Mouse (Mus musculus) liver, postnatal 0 days (tissue): ENCODE measurements at regions not wholly inside any gene's neighbourhood (a gene's known extent, or its start where the extent isn't known, plus 50 kb on each side); places are given as distances from the start of the nearest gene placed in this dataset.
A peak's percentile ranks its signal among the peaks of the same experiment; 100 is the strongest.

ENCODE experiments used
- ATAC-seq: fragments of 200-750 bp; cut with Nextera tagmentation; 2 replicates; pipeline ENCODE4 v1.8.0; 2017; ENCODE audit warnings: mild to moderate bottlenecking, moderate library complexity
- DNase-seq: peaks from one replicate; pipeline ENCODE4 v3.0.0-alpha.2; 2016
- H3K27ac ChIP-seq: fragments of 300-500 bp; sonication (generic); 2 replicates; pipeline ENCODE4 v1.5.1; 2014; ENCODE audit warnings: antibody characterized with exemption, moderate library complexity, mild to moderate bottlenecking, low read depth
- H3K27me3 ChIP-seq: fragments of 300-500 bp; sonication (generic); 2 replicates; pipeline ENCODE4 v1.6.1; 2014; ENCODE audit warnings: low read length, control low read depth, mixed read lengths; ENCODE audit not compliant: insufficient read depth
- H3K36me3 ChIP-seq: fragments of 300-500 bp; sonication (generic); replicated peaks from 2 replicates; pipeline ENCODE4 v1.6.1; 2014; ENCODE audit warnings: mild to moderate bottlenecking, control low read depth, low read length, moderate library complexity, mixed read lengths; ENCODE audit not compliant: insufficient read depth
- H3K4me1 ChIP-seq: fragments of 300-500 bp; sonication (generic); 2 replicates; pipeline ENCODE4 v1.6.1; 2014; ENCODE audit warnings: antibody characterized with exemption, mild to moderate bottlenecking, control low read depth; ENCODE audit not compliant: insufficient read depth
- H3K4me2 ChIP-seq: fragments of 300-500 bp; sonication (generic); 2 replicates; pipeline ENCODE4 v1.6.1; 2014; ENCODE audit warnings: low read depth, mild to moderate bottlenecking, low read length, moderate library complexity, mixed read lengths
- H3K4me3 ChIP-seq: fragments of 300-500 bp; sonication (generic); 2 replicates; pipeline ENCODE4 v1.5.1; 2014; ENCODE audit warnings: low read depth, low read length
- H3K9ac ChIP-seq: fragments of 300-500 bp; sonication (generic); replicated peaks from 2 replicates; pipeline ENCODE4 v1.6.1; 2014; ENCODE audit warnings: mild to moderate bottlenecking, moderate library complexity
- H3K9me3 ChIP-seq: fragments of 300-500 bp; sonication (generic); 2 replicates; pipeline ENCODE4 v1.6.1; 2016; ENCODE audit warnings: mild to moderate bottlenecking, control low read depth, low read length, mixed read lengths
- CTCF ChIP-seq: sonication (generic); IDR thresholded peaks from 2 replicates; pipeline ENCODE4 v1.5.1; 2016; ENCODE audit warnings: antibody characterized with exemption, low read depth
- EP300 ChIP-seq: IDR thresholded peaks from 2 replicates; pipeline ENCODE4 v1.6.1; 2016; ENCODE audit warnings: antibody characterized with exemption, low read depth, mild to moderate bottlenecking
- WGBS: fragments of 180-500 bp; shearing (Covaris S2); extraction: QIAGEN DNeasy Blood & Tissue Kit; methylation state at CpG from one replicate; pipeline ENCODE4 v1.1.7; 2014; ENCODE audit not compliant: insufficient replicate concordance; 5-methylcytosine and 5-hydroxymethylcytosine counted together

DNA sequence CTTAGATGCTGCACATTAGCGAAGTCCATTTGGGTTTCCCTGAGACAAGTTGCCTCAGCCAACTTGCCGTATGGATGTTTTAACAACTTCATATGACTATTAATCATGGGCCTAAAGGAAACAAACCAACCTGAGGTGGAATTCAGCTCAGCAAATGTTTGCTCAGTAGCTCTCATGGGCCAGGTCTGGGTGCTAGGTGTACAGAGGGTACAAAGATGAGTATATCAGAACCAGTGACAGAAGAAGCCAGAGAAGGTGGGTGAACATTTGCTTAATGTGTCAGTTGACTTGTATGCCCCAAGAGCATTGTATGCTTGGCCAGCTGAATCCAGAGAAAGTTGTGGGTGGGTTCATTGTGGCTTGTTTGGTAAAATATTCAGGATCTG is 53.8 kb upstream of the Bmp2 start:
- no peak for DNase-seq
- no peaks in the 10 kb centered on the region for H3K36me3 ChIP-seq
- H3K4me3 ChIP-seq, result no peak overlapping the region
- no peak overlapping the region for H3K9ac ChIP-seq
- H3K4me2 ChIP-seq, result no peak overlapping the region
- no peaks in the 10 kb centered on the region for H3K9me3 ChIP-seq
- peaks cover 24% of the 10 kb centered on the region for H3K4me1 ChIP-seq
- ATAC-seq, result no peak
- no peaks in the 10 kb centered on the region for H3K27me3 ChIP-seq
- 52% methylated on average over 2 of the region's 2 CpGs for WGBS
- TF ChIP-seq EP300, result no peak
- TF ChIP-seq CTCF, result no peak
- H3K27ac ChIP-seq, result 0 out of 2 replicates have a peak overlapping the region, but pooled peaks have one; percentile 61

DNA sequence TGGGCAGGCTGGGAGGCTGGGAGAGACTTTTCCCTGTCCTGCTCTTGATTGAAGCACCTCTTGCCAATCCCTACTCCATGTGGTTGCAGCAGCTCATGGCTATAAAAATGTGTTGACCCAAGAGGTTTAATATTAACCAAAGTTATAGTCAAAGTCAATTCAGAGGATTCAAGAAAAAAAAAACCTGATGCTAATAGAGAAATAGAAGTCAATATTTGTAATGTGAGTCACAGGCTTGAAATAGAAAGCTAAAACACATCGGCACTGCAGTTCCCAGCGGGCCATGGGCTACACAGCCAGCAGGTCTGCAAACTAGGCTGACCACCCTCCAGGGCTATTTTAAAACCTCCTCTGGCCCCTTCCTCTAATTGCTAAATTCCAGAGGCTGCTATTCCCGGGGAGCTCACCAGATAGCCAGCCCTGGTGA is 53.2 kb upstream of the Bmp2 start:
- no peaks in the 10 kb centered on the region for H3K27me3 ChIP-seq
- peak overlapping the region; percentile 48 for H3K4me2 ChIP-seq
- no peak overlapping the region for H3K9ac ChIP-seq
- ATAC-seq, result peak; percentile 81
- DNase-seq, result peak; percentile 24
- TF ChIP-seq EP300 (no peak), CTCF (no peak)
- H3K27ac ChIP-seq, result 0 out of 2 replicates have a peak overlapping the region, but pooled peaks have one; percentile 61
- H3K36me3 ChIP-seq, result no peaks in the 10 kb centered on the region
- WGBS, result 44% methylated on average over 3 of the region's 3 CpGs
- H3K4me1 ChIP-seq, result peaks cover 24% of the 10 kb centered on the region
- no peak overlapping the region for H3K4me3 ChIP-seq
- H3K9me3 ChIP-seq, result no peaks in the 10 kb centered on the region

DNA sequence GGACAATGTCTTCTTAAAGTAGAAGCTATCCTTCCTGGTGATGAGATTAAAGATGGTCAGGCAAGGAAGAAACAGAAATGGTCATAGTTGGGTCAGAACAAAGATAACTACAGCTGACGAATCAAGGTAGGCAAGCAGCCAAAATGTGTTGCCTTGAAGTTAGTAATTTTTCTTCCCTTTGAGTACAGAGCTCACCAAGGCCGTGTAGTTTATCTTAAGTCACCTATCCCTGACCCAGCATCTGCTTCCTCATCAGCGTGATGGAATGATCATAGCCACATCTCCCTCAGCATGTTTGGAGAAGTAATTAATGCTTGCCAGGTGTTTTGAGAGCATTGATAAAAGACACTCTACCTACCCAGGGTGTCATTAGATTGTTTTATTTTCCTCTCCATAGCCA is 52.1 kb upstream of the Bmp2 start:
- no peak for TF ChIP-seq CTCF
- no peak overlapping the region for H3K9ac ChIP-seq
- no peak overlapping the region for H3K27ac ChIP-seq
- H3K27me3 ChIP-seq, result no peaks in the 10 kb centered on the region
- DNase-seq (no peak), ATAC-seq (no peak)
- no peak overlapping the region for H3K4me3 ChIP-seq
- no peak overlapping the region for H3K4me2 ChIP-seq
- no peaks in the 10 kb centered on the region for H3K9me3 ChIP-seq
- WGBS, result 56% methylated on average over 3 of the region's 3 CpGs
- H3K36me3 ChIP-seq, result no peaks in the 10 kb centered on the region
- H3K4me1 ChIP-seq, result peaks cover 24% of the 10 kb centered on the region
